Mouse (Mus musculus): ENCODE results near the gene Gm10563. TPM values are rescaled to one million over a fixed set of nuclear protein-coding genes. Genes with fewer than 3 reads are reported as not detected.

Gm10563 gene
- polyA plus RNA-seq, 1 experiment, result not detected

- Histone ChIP-seq H3K4me1 (ENCODE audit: control insufficient read depth, insufficient read depth, low read length) (peaks cover 37% of the 10 kb centered on the region), H3K4me3 (ENCODE audit: control insufficient read depth, low read depth, low read length) (peak overlapping the region; percentile 35), H3K36me3 (ENCODE audit: control insufficient read depth, insufficient read depth, low read length) (peaks cover 1% of the 10 kb centered on the region; the same call in 1 of the 2 replicates), H3K27ac (ENCODE audit: control insufficient read depth, insufficient read depth, low read depth, low read length) (no peak overlapping the region), H3K27me3 (ENCODE audit: control insufficient read depth, insufficient read depth, low read length) (no peaks in the 10 kb centered on the region)
- TF ChIP-seq CTCF (IDR thresholded peaks at IDR 0.05; ENCODE audit: control insufficient read depth, insufficient read depth, insufficient replicate concordance, low read depth, low read length) (no peak), POLR2A (IDR thresholded peaks at IDR 0.05; ENCODE audit: control insufficient read depth, low read depth, low read length) (no peak)
Measured at GRCm38 (mm10) chr4:155652283-155653085, 7.3 kb upstream of the Gm10563 start.

DNA sequence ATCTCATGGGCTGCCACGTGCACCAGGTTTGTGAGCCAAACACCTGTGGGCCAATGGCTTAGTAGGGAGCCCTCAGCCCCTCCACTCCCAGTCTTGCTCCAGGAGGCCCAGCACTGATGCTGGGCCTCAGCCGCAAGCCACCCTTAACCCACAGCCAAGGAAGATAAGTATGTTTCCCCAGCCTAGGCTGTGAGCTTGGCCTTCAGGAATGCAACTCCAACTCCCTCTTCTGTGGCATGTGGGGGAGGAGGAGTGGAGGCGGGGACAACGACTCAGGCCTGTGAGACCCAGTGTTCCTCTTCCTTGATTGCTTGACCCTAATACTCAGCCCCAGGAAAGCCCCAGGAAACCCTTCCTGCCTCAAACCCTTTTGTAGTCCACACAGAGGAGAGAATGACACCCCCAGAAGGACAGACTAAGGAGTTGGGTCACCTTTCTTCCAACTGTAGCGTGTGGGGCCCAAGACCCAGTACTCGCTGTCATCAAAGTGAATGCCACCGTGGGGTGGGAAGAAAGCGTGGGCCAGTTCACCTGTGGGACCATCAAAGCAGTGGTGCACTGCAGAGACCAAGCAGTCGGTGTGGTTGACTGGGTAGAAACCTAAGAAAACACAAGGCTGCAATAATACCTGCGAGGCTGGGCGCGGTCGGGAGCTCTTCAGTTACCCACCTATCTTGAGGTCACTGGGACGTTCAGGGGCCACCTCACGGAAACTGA, 6.5 kb upstream of the Gm10563 start:
- TF ChIP-seq POLR2A (IDR thresholded peaks at IDR 0.05; ENCODE audit: control insufficient read depth, low read depth, low read length), result no peak
- TF ChIP-seq CTCF (IDR thresholded peaks at IDR 0.05; ENCODE audit: control insufficient read depth, insufficient read depth, insufficient replicate concordance, low read depth, low read length), result no peak
- Histone ChIP-seq H3K4me3 (ENCODE audit: control insufficient read depth, low read depth, low read length) (no peak overlapping the region), H3K4me1 (ENCODE audit: control insufficient read depth, insufficient read depth, low read length) (peaks cover 37% of the 10 kb centered on the region), H3K36me3 (ENCODE audit: control insufficient read depth, insufficient read depth, low read length) (peaks cover 1% of the 10 kb centered on the region; the same call in 1 of the 2 replicates), H3K27me3 (ENCODE audit: control insufficient read depth, insufficient read depth, low read length) (no peaks in the 10 kb centered on the region), H3K27ac (ENCODE audit: control insufficient read depth, insufficient read depth, low read depth, low read length) (peak overlapping the region; percentile 33; the same call in 1 of the 2 replicates)

- Histone ChIP-seq H3K4me3 (ENCODE audit: control insufficient read depth, low read depth, low read length) (no peak overlapping the region), H3K4me1 (ENCODE audit: control insufficient read depth, insufficient read depth, low read length) (peaks cover 27% of the 10 kb centered on the region), H3K36me3 (ENCODE audit: control insufficient read depth, insufficient read depth, low read length) (peaks cover 1% of the 10 kb centered on the region; the same call in 1 of the 2 replicates), H3K27me3 (ENCODE audit: control insufficient read depth, insufficient read depth, low read length) (no peaks in the 10 kb centered on the region), H3K27ac (ENCODE audit: control insufficient read depth, insufficient read depth, low read depth, low read length) (no peak overlapping the region)
- TF ChIP-seq POLR2A (IDR thresholded peaks at IDR 0.05; ENCODE audit: control insufficient read depth, low read depth, low read length), result no peak
- TF ChIP-seq CTCF (IDR thresholded peaks at IDR 0.05; ENCODE audit: control insufficient read depth, insufficient read depth, insufficient replicate concordance, low read depth, low read length), result no peak
Measured at GRCm38 (mm10) chr4:155649355-155649754, 4.1 kb upstream of the Gm10563 start.

DNA sequence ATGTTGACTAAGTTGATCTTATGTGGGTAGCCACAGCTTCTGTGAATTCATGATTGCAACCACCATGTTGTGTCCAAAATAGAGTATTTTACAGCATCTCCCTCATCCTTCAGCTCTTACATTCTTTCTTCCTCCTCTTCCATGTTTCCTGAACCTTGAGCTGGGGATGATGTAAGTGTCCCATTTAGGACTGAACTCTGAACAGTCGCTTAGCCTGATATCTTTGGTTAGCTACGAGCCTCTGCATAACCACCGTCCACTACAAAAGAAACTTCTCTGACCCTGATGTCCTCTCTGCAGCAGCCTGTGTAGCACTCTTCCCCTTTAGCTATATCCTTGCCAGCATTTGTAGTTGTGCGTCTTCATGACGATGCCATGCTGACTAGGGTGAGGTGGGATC, 513 bp upstream of the Gm10563 start:
- no peak overlapping the region for H3K27ac ChIP-seq (ENCODE audit: control insufficient read depth, insufficient read depth, low read depth, low read length)
- no peaks in the 10 kb centered on the region for H3K4me1 ChIP-seq (ENCODE audit: control insufficient read depth, insufficient read depth, low read length)
- no peaks in the 10 kb centered on the region for H3K27me3 ChIP-seq (ENCODE audit: control insufficient read depth, insufficient read depth, low read length)
- TF ChIP-seq CTCF (IDR thresholded peaks at IDR 0.05; ENCODE audit: control insufficient read depth, insufficient read depth, insufficient replicate concordance, low read depth, low read length) (no peak), POLR2A (IDR thresholded peaks at IDR 0.05; ENCODE audit: control insufficient read depth, low read depth, low read length) (no peak)
- peaks cover 7% of the 10 kb centered on the region for H3K36me3 ChIP-seq (ENCODE audit: control insufficient read depth, insufficient read depth, low read length)
- H3K4me3 ChIP-seq (ENCODE audit: control insufficient read depth, low read depth, low read length), result no peak overlapping the region

- TF ChIP-seq POLR2A (IDR thresholded peaks at IDR 0.05; ENCODE audit: control insufficient read depth, low read depth, low read length) (no peak), CTCF (IDR thresholded peaks at IDR 0.05; ENCODE audit: control insufficient read depth, insufficient read depth, insufficient replicate concordance, low read depth, low read length) (no peak)
- H3K36me3 ChIP-seq (ENCODE audit: control insufficient read depth, insufficient read depth, low read length), result peaks cover 8% of the 10 kb centered on the region
- no peak overlapping the region for H3K4me3 ChIP-seq (ENCODE audit: control insufficient read depth, low read depth, low read length)
- H3K27me3 ChIP-seq (ENCODE audit: control insufficient read depth, insufficient read depth, low read length), result no peaks in the 10 kb centered on the region
- no peaks in the 10 kb centered on the region for H3K4me1 ChIP-seq (ENCODE audit: control insufficient read depth, insufficient read depth, low read length)
- H3K27ac ChIP-seq (ENCODE audit: control insufficient read depth, insufficient read depth, low read depth, low read length), result no peak overlapping the region
Measured at GRCm38 (mm10) chr4:155643531-155643930, 1.7 kb downstream of the Gm10563 start.

- Histone ChIP-seq H3K4me3 (ENCODE audit: control insufficient read depth, low read depth, low read length) (no peak overlapping the region), H3K36me3 (ENCODE audit: control insufficient read depth, insufficient read depth, low read length) (peaks cover 4% of the 10 kb centered on the region; the same call in 1 of the 2 replicates), H3K27me3 (ENCODE audit: control insufficient read depth, insufficient read depth, low read length) (no peaks in the 10 kb centered on the region), H3K27ac (ENCODE audit: control insufficient read depth, insufficient read depth, low read depth, low read length) (no peak overlapping the region), H3K4me1 (ENCODE audit: control insufficient read depth, insufficient read depth, low read length) (no peaks in the 10 kb centered on the region)
- no peak for TF ChIP-seq POLR2A (IDR thresholded peaks at IDR 0.05; ENCODE audit: control insufficient read depth, low read depth, low read length)
- no peak for TF ChIP-seq CTCF (IDR thresholded peaks at IDR 0.05; ENCODE audit: control insufficient read depth, insufficient read depth, insufficient replicate concordance, low read depth, low read length)
Measured at GRCm38 (mm10) chr4:155635766-155636499, 9.3 kb downstream of the Gm10563 start.
